Mouse (Mus musculus) olfactory bulb, adult 2 months (tissue): ENCODE data around the gene Marc1. TPM values are rescaled to one million over a fixed set of nuclear protein-coding genes. Genes with fewer than 3 reads are reported as not detected.
A peak's percentile ranks its signal among the peaks of the same experiment; 100 is the strongest.

Experiments
- H3K27ac ChIP-seq: fragments of 200-500 bp; 2 replicates; pipeline ENCODE4 v1.5.1; 2012; ENCODE audit warnings: low read depth, low read length; ENCODE audit not compliant: insufficient read depth
- H3K4me1 ChIP-seq: fragments of 200-500 bp; 2 replicates; pipeline ENCODE4 v1.6.1; 2012; ENCODE audit warnings: low read length; ENCODE audit not compliant: control insufficient read depth, insufficient read depth
- H3K4me3 ChIP-seq: fragments of 200-500 bp; 2 replicates; pipeline ENCODE4 v1.5.1; 2012; ENCODE audit warnings: mild to moderate bottlenecking, low read depth, low read length, moderate library complexity; ENCODE audit not compliant: insufficient read depth
- CTCF ChIP-seq: fragments of 200-500 bp; IDR thresholded peaks from 2 replicates; pipeline ENCODE4 v1.5.1; 2012; ENCODE audit warnings: low read depth, mild to moderate bottlenecking, low read length, moderate library complexity; ENCODE audit not compliant: insufficient read depth
- POLR2A ChIP-seq: fragments of 200-500 bp; IDR thresholded peaks from 2 replicates; pipeline ENCODE4 v1.6.1; 2012; ENCODE audit warnings: mild to moderate bottlenecking, low read depth, low read length, moderate library complexity; ENCODE audit not compliant: insufficient read depth
- WGBS: fragments of 180-500 bp; shearing (Covaris S2); methylation state at CpG from one replicate; pipeline ENCODE4 v1.1.7; 2018; 5-methylcytosine and 5-hydroxymethylcytosine counted together
- polyA plus RNA-seq: library from polyadenylated mRNA; stranded (reverse); fragments of >200 nt; gene quantifications from 2 replicates; pipeline ENCODE4 v1.2.4, GENCODE M21; 2012; ENCODE audit warnings: low replicate concordance; ENCODE audit not compliant: missing spikeins, insufficient read depth, insufficient read length

Gene Marc1
- polyA plus RNA-seq, 1 experiment = not detected

- H3K4me1 ChIP-seq = no peaks in the 10 kb centered on the region
- H3K27ac ChIP-seq = no peak overlapping the region
- TF ChIP-seq CTCF = no peak
- TF ChIP-seq POLR2A = no peak
- WGBS = 30% methylated on average over 22 of the region's 22 CpGs
- H3K4me3 ChIP-seq = no peak overlapping the region
Observed at GRCm38 (mm10) chr1:184777061-184777795, 33.9 kb downstream of the Marc1 start.

- TF ChIP-seq CTCF = no peak
- TF ChIP-seq POLR2A = no peak
- WGBS = 66% methylated on average over 9 of the region's 9 CpGs
Observed at GRCm38 (mm10) chr1:184775289-184775688, 35.8 kb downstream of the Marc1 start.

DNA sequence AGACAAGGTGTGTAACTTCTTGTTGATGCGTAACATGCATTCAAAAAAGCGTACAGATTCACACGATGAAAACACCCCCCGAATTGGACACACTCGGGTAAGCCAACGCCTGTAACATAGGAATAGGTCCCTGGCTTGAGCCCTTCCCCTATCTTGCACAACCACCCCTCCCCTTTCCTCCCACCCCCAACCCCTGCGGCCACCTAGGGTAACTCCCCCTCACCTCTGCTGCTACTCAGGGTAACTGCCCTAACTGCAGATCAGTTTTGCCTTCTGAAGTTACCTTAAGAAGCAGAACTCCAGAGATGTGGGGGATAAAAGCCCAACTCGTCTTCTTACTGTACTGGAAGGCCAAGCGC, 39.2 kb downstream of the Marc1 start:
- WGBS = 24% methylated on average over 9 of the region's 9 CpGs
- H3K4me3 ChIP-seq = no peak overlapping the region
- no peak for TF ChIP-seq POLR2A
- TF ChIP-seq CTCF = no peak
- no peak overlapping the region for H3K27ac ChIP-seq
- H3K4me1 ChIP-seq = no peaks in the 10 kb centered on the region

More at GRCm38 (mm10) chr1:184775289-184775688, 35.8 kb downstream of the Marc1 start:
- Histone ChIP-seq H3K4me1 (no peaks in the 10 kb centered on the region), H3K4me3 (no peak overlapping the region), H3K27ac (no peak overlapping the region)

DNA sequence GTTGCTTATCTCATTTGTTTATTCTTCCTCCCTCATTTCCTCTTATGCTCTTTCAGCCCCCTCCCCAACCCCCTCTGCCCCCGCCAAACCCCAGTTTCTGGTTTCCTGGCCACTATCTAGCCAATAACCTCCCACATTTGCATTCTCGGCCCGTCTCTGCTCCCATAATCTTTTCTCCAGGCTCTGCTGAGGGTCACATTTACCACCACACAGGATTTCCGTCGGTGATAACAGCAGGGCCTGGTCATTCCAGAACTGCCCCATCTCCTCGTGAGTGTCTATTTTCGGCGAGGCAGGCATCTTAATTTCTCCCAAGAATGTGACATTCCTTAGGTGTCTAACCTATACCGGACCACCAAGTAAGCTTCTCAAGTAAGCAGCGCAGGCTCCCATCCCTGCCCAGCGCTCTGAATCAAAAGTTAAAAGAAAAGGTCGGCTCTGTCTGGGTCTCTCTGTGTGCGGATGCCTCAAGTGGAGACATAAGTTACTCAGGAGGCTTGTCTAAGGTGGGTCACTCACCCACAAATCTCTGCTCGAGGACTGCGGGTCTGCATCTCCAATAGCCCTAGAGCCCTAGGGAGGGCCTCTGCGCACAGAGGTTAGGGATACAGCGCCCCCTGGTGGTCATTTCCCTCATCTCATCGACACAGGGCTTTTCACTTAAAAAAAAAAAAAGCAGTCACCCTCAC, 39.8 kb downstream of the Marc1 start:
- H3K4me3 ChIP-seq = no peak overlapping the region
- TF ChIP-seq CTCF = peak; percentile 55; the same call in 1 of the 2 replicates
- TF ChIP-seq POLR2A = no peak
- H3K27ac ChIP-seq = no peak overlapping the region
- no peaks in the 10 kb centered on the region for H3K4me1 ChIP-seq
- 38% methylated on average over 18 of the region's 18 CpGs for WGBS

DNA sequence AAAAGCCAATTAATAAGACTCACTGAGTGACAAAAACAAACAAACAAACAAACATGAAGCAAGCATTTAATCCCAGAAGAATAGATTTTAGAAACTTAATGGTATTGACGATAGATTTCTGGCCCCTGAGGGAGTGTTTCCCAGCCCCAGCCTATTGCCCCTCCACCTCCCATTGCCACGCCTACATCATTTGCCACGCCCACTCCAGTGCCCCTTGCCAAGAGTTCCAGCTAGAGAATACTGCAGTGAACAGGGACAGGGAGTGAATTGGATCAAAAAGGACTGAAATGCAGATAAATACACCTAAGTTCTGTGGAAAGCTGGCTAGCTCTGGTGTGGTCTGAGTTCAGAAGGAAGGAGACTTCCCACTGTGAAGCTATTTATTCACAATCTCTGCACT, 47.2 kb downstream of the Marc1 start:
- TF ChIP-seq CTCF (no peak), POLR2A (no peak)
- no peaks in the 10 kb centered on the region for H3K4me1 ChIP-seq
- H3K4me3 ChIP-seq = no peak overlapping the region
- no peak overlapping the region for H3K27ac ChIP-seq
- WGBS = 40% methylated on average over 3 of the region's 3 CpGs

DNA sequence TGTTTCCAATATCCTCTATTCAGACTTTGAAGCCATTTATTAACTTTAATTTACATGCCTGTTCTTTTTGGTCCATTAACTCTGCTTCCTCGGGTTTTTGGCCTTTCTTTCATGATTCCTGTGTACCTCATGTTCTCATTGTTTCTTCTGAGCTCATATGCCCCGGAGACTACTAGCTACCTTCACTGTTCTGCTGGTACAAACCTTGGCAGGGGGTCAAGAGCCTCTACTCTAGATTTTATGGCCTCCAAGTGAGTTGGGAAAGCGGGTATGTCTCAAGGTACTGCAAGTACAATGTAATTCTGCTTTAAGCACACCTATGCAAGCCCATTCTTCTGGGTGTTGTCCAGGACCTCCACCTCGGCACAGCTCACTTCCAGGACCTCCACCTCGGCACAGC, 48.2 kb downstream of the Marc1 start:
- no peaks in the 10 kb centered on the region for H3K4me1 ChIP-seq

DNA sequence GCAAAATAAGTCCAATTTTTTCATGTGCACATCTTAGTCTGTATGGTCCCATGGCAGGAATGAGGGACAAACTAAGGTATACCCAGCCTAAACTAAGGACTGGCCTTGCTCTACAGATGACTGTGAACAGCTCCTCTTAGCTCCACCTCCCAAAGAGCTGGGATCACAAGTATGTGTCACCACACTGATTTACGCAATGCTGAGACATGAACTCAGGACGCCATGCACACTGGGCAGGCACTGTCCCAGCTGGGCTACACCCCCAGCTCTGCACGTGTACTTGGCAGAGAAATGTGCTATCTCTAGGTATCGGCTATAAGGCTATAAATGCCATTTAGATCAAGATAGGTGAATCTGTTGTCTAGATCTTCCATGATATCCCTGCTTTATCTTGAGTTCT, 49.1 kb downstream of the Marc1 start:
- no peaks in the 10 kb centered on the region for H3K4me1 ChIP-seq
- 92% methylated on average over 4 of the region's 4 CpGs for WGBS
- no peak overlapping the region for H3K27ac ChIP-seq
- no peak overlapping the region for H3K4me3 ChIP-seq
- TF ChIP-seq CTCF = no peak
- no peak for TF ChIP-seq POLR2A

More for the DNA sequence above, 48.2 kb downstream of the Marc1 start:
- Histone ChIP-seq H3K4me3 (no peak overlapping the region), H3K27ac (no peak overlapping the region)
- TF ChIP-seq CTCF (no peak), POLR2A (no peak)
- WGBS = 65% methylated on average over 5 of the region's 5 CpGs

- no peak overlapping the region for H3K4me3 ChIP-seq
- TF ChIP-seq POLR2A (no peak), CTCF (no peak)
- H3K4me1 ChIP-seq = no peaks in the 10 kb centered on the region
- 75% methylated on average over 5 of the region's 5 CpGs for WGBS
- H3K27ac ChIP-seq = no peak overlapping the region
Observed at GRCm38 (mm10) chr1:184752671-184753070, 58.4 kb downstream of the Marc1 start.

- TF ChIP-seq POLR2A (no peak), CTCF (no peak)
- Histone ChIP-seq H3K4me1 (no peaks in the 10 kb centered on the region), H3K4me3 (no peak overlapping the region), H3K27ac (no peak overlapping the region)
- WGBS = 86% methylated on average over 11 of the region's 11 CpGs
Observed at GRCm38 (mm10) chr1:184750114-184750664, 60.9 kb downstream of the Marc1 start.
